Mouse (Mus musculus): ENCODE data around the gene Pif1. TPM values are rescaled to one million over a fixed set of nuclear protein-coding genes. Genes with fewer than 3 reads are reported as not detected.
A peak's percentile ranks its signal among the peaks of the same experiment; 100 is the strongest.

Gene Pif1
- polyA plus RNA-seq, 1 experiment from 2014 or later: 6.3 TPM

GRCm38 (mm10) chr9:65580401-65581256 lies 6.3 kb upstream of the Pif1 start:
- Histone ChIP-seq H3K4me3 (ENCODE audit: low read depth, low read length) (peak overlapping the region; percentile 41), H3K9me3 (replicated peaks; ENCODE audit: control insufficient read depth, low read length) (no peaks in the 10 kb centered on the region), H3K9ac (ENCODE audit: low read length) (peak overlapping the region; percentile 62), H3K27me3 (replicated peaks; ENCODE audit: control insufficient read depth, insufficient read depth, low read length) (no peaks in the 10 kb centered on the region), H3K4me2 (ENCODE audit: low read length) (peak overlapping the region; percentile 75), H3K4me1 (ENCODE audit: control insufficient read depth, insufficient read depth, low read length) (peaks cover 16% of the 10 kb centered on the region), H3K36me3 (ENCODE audit: control insufficient read depth, insufficient read depth, low read length) (no peaks in the 10 kb centered on the region), H3K27ac (ENCODE audit: low read depth, low read length) (peak overlapping the region; percentile 55; the same call in 1 of the 2 replicates)
- 7% methylated on average over 20 of the region's 29 CpGs for WGBS
- ATAC-seq: peak; percentile 85
- peak; percentile 83 for DNase-seq (ENCODE audit: low spot score)

- H3K27me3 ChIP-seq (replicated peaks; ENCODE audit: control insufficient read depth, insufficient read depth, low read length): no peaks in the 10 kb centered on the region
- DNase-seq (ENCODE audit: low spot score) (no peak), ATAC-seq (no peak)
- H3K4me2 ChIP-seq (ENCODE audit: low read length): no peak overlapping the region
- H3K9me3 ChIP-seq (replicated peaks; ENCODE audit: control insufficient read depth, low read length): no peaks in the 10 kb centered on the region
- H3K36me3 ChIP-seq (ENCODE audit: control insufficient read depth, insufficient read depth, low read length): no peaks in the 10 kb centered on the region
- no peak overlapping the region for H3K4me3 ChIP-seq (ENCODE audit: low read depth, low read length)
- H3K9ac ChIP-seq (ENCODE audit: low read length): no peak overlapping the region
- H3K27ac ChIP-seq (ENCODE audit: low read depth, low read length): no peak overlapping the region; the same call in 1 of the 2 replicates
- 31% methylated on average over 8 of the region's 8 CpGs for WGBS
- H3K4me1 ChIP-seq (ENCODE audit: control insufficient read depth, insufficient read depth, low read length): peaks cover 13% of the 10 kb centered on the region
Observed at GRCm38 (mm10) chr9:65583045-65583444, 3.9 kb upstream of the Pif1 start.

GRCm38 (mm10) chr9:65587270-65587572 lies 261 bp downstream of the Pif1 start:
- DNase-seq (ENCODE audit: low spot score): no peak
- Histone ChIP-seq H3K4me3 (ENCODE audit: low read depth, low read length) (peak overlapping the region; percentile 54), H3K36me3 (ENCODE audit: control insufficient read depth, insufficient read depth, low read length) (peaks cover 6% of the 10 kb centered on the region), H3K27ac (ENCODE audit: low read depth, low read length) (no peak overlapping the region), H3K27me3 (replicated peaks; ENCODE audit: control insufficient read depth, insufficient read depth, low read length) (no peaks in the 10 kb centered on the region), H3K4me1 (ENCODE audit: control insufficient read depth, insufficient read depth, low read length) (peaks cover 18% of the 10 kb centered on the region), H3K9ac (ENCODE audit: low read length) (peak overlapping the region; percentile 64), H3K9me3 (replicated peaks; ENCODE audit: control insufficient read depth, low read length) (no peaks in the 10 kb centered on the region), H3K4me2 (ENCODE audit: low read length) (peak overlapping the region; percentile 95)
- 0% methylated on average over 6 of the region's 6 CpGs for WGBS
- ATAC-seq: peak; percentile 24

- H3K9me3 ChIP-seq (replicated peaks; ENCODE audit: control insufficient read depth, low read length): no peaks in the 10 kb centered on the region
- peaks cover 18% of the 10 kb centered on the region for H3K4me1 ChIP-seq (ENCODE audit: control insufficient read depth, insufficient read depth, low read length)
- H3K9ac ChIP-seq (ENCODE audit: low read length): peak overlapping the region; percentile 64
- DNase-seq (ENCODE audit: low spot score) (peak; percentile 46), ATAC-seq (peak; percentile 40)
- H3K4me2 ChIP-seq (ENCODE audit: low read length): peak overlapping the region; percentile 95
- WGBS: under 1% methylated on average over 64 of the region's 64 CpGs
- H3K36me3 ChIP-seq (ENCODE audit: control insufficient read depth, insufficient read depth, low read length): peaks cover 9% of the 10 kb centered on the region
- no peaks in the 10 kb centered on the region for H3K27me3 ChIP-seq (replicated peaks; ENCODE audit: control insufficient read depth, insufficient read depth, low read length)
- peak overlapping the region; percentile 54 for H3K4me3 ChIP-seq (ENCODE audit: low read depth, low read length)
- no peak overlapping the region for H3K27ac ChIP-seq (ENCODE audit: low read depth, low read length)
Observed at GRCm38 (mm10) chr9:65587573-65588358, 806 bp downstream of the Pif1 start.

GRCm38 (mm10) chr9:65589091-65589490 lies 2.1 kb downstream of the Pif1 start:
- WGBS: 89% methylated on average over 3 of the region's 3 CpGs
- H3K9ac ChIP-seq (ENCODE audit: low read length): peak overlapping the region; percentile 64
- H3K36me3 ChIP-seq (ENCODE audit: control insufficient read depth, insufficient read depth, low read length): peaks cover 18% of the 10 kb centered on the region
- ATAC-seq (no peak), DNase-seq (ENCODE audit: low spot score) (no peak)
- no peaks in the 10 kb centered on the region for H3K9me3 ChIP-seq (replicated peaks; ENCODE audit: control insufficient read depth, low read length)
- H3K27me3 ChIP-seq (replicated peaks; ENCODE audit: control insufficient read depth, insufficient read depth, low read length): no peaks in the 10 kb centered on the region
- H3K4me1 ChIP-seq (ENCODE audit: control insufficient read depth, insufficient read depth, low read length): peaks cover 18% of the 10 kb centered on the region
- H3K4me3 ChIP-seq (ENCODE audit: low read depth, low read length): peak overlapping the region; percentile 54
- H3K4me2 ChIP-seq (ENCODE audit: low read length): peak overlapping the region; percentile 95
- H3K27ac ChIP-seq (ENCODE audit: low read depth, low read length): no peak overlapping the region

GRCm38 (mm10) chr9:65592721-65593120 lies 5.8 kb downstream of the Pif1 start:
- Histone ChIP-seq H3K9me3 (replicated peaks; ENCODE audit: control insufficient read depth, low read length) (no peaks in the 10 kb centered on the region), H3K36me3 (ENCODE audit: control insufficient read depth, insufficient read depth, low read length) (peaks cover 32% of the 10 kb centered on the region), H3K9ac (ENCODE audit: low read length) (no peak overlapping the region), H3K4me3 (ENCODE audit: low read depth, low read length) (no peak overlapping the region), H3K4me1 (ENCODE audit: control insufficient read depth, insufficient read depth, low read length) (peaks cover 15% of the 10 kb centered on the region), H3K27me3 (replicated peaks; ENCODE audit: control insufficient read depth, insufficient read depth, low read length) (no peaks in the 10 kb centered on the region), H3K27ac (ENCODE audit: low read depth, low read length) (no peak overlapping the region), H3K4me2 (ENCODE audit: low read length) (no peak overlapping the region)
- DNase-seq (ENCODE audit: low spot score) (no peak), ATAC-seq (no peak)
- whole genome bisulfite sequencing: 94% methylated on average over 3 of the region's 3 CpGs

GRCm38 (mm10) chr9:65593596-65593995 lies 6.6 kb downstream of the Pif1 start:
- H3K9ac ChIP-seq (ENCODE audit: low read length): no peak overlapping the region
- no peaks in the 10 kb centered on the region for H3K9me3 ChIP-seq (replicated peaks; ENCODE audit: control insufficient read depth, low read length)
- H3K36me3 ChIP-seq (ENCODE audit: control insufficient read depth, insufficient read depth, low read length): peaks cover 32% of the 10 kb centered on the region
- no peak for ATAC-seq
- WGBS: 91% methylated on average over 9 of the region's 9 CpGs
- no peaks in the 10 kb centered on the region for H3K27me3 ChIP-seq (replicated peaks; ENCODE audit: control insufficient read depth, insufficient read depth, low read length)
- H3K27ac ChIP-seq (ENCODE audit: low read depth, low read length): no peak overlapping the region
- peaks cover 11% of the 10 kb centered on the region for H3K4me1 ChIP-seq (ENCODE audit: control insufficient read depth, insufficient read depth, low read length)
- no peak overlapping the region for H3K4me3 ChIP-seq (ENCODE audit: low read depth, low read length)
- no peak overlapping the region for H3K4me2 ChIP-seq (ENCODE audit: low read length)
- DNase-seq (ENCODE audit: low spot score): no peak

GRCm38 (mm10) chr9:65598765-65599249 lies 11.8 kb downstream of the Pif1 start:
- Histone ChIP-seq H3K27ac (ENCODE audit: low read depth, low read length) (no peak overlapping the region), H3K4me1 (ENCODE audit: control insufficient read depth, insufficient read depth, low read length) (no peaks in the 10 kb centered on the region), H3K9ac (ENCODE audit: low read length) (no peak overlapping the region), H3K36me3 (ENCODE audit: control insufficient read depth, insufficient read depth, low read length) (peaks cover 13% of the 10 kb centered on the region; the same call in 1 of the 2 replicates), H3K4me2 (ENCODE audit: low read length) (no peak overlapping the region), H3K9me3 (replicated peaks; ENCODE audit: control insufficient read depth, low read length) (no peaks in the 10 kb centered on the region), H3K4me3 (ENCODE audit: low read depth, low read length) (no peak overlapping the region), H3K27me3 (replicated peaks; ENCODE audit: control insufficient read depth, insufficient read depth, low read length) (no peaks in the 10 kb centered on the region)
- DNase-seq (ENCODE audit: low spot score) (peak; percentile 79), ATAC-seq (no peak)
- WGBS: 42% methylated on average over 8 of the region's 11 CpGs

All from forebrain, embryonic 14.5 days (tissue).